7 mouse cellular contexts compared by ENCODE assay signal in genomic region chr19:60466953-60467570, GRCm38 (mm10). TPM values are rescaled to one million over a fixed set of nuclear protein-coding genes. Genes with fewer than 3 reads are reported as not detected.
DNase-seq lines count a peak whose midpoint lies in the region; ATAC-seq lines count a peak whose summit lies in the region.

No protein-coding gene starts in this region.

- peak; percentile 90 for ATAC-seq in common myeloid progenitor, adult 5-6 weeks (replicated peaks; ENCODE audit: low read depth, poor library complexity, severe bottlenecking)
- ATAC-seq in intestine, embryonic 16.5 days = peak; percentile 66; the same call in 1 of the 2 replicates
- no peak for ATAC-seq in limb, embryonic 11.5 days (ENCODE audit: insufficient number of reproducible peaks, low FRiP score, low TSS enrichment, low read depth)
- ATAC-seq in midbrain, embryonic 12.5 days (ENCODE audit: low FRiP score, low read depth) = peak; percentile 83

- intact Hi-C loops in gastrocnemius, postnatal 14 days (cut with DNase I; ENCODE audit: low total_unique reads) = loop anchor here (10.0 kb wide), 1 partner anchor 88 kb away; no protein-coding TSS in a partner anchor

- peak overlapping the region; percentile 41 for H3K4me2 ChIP-seq in intestine, embryonic 16.5 days (ENCODE audit: low read depth, low read length)
- peak overlapping the region; percentile 41 for H3K4me2 ChIP-seq in limb, embryonic 11.5 days (ENCODE audit: low read depth, severe bottlenecking)
- H3K4me2 ChIP-seq in midbrain, embryonic 12.5 days (replicated peaks) = peak overlapping the region; percentile 70

- DNase-seq in adrenal gland, adult 8-10 months = peak; percentile 50
- DNase-seq in gastrocnemius, postnatal 14 days = peak; percentile 50
- peak; percentile 78 for DNase-seq in limb, embryonic 11.5 days (ENCODE audit: low spot score)
- DNase-seq in spleen, adult 12 weeks (ENCODE audit: low spot score) = peak; percentile 12

- H3K36me3 ChIP-seq in intestine, embryonic 16.5 days (ENCODE audit: control insufficient read depth, insufficient read depth, low read length) = no peaks in the 10 kb centered on the region
- no peaks in the 10 kb centered on the region for H3K36me3 ChIP-seq in limb, embryonic 11.5 days (ENCODE audit: control insufficient read depth, insufficient read depth, low read length)
- no peaks in the 10 kb centered on the region for H3K36me3 ChIP-seq in midbrain, embryonic 12.5 days

- no peaks in the 10 kb centered on the region for H3K9me3 ChIP-seq in intestine, embryonic 16.5 days (ENCODE audit: control insufficient read depth, low read length)
- H3K9me3 ChIP-seq in limb, embryonic 11.5 days (ENCODE audit: control insufficient read depth, low read length) = no peaks in the 10 kb centered on the region
- H3K9me3 ChIP-seq in midbrain, embryonic 12.5 days = no peaks in the 10 kb centered on the region

- no peak overlapping the region for H3K27ac ChIP-seq in intestine, embryonic 16.5 days (ENCODE audit: low read length)
- no peak overlapping the region for H3K27ac ChIP-seq in limb, embryonic 11.5 days (replicated peaks; ENCODE audit: low read depth, low read length)
- no peak overlapping the region for H3K27ac ChIP-seq in midbrain, embryonic 12.5 days (replicated peaks)

- H3K27me3 ChIP-seq in intestine, embryonic 16.5 days (replicated peaks; ENCODE audit: control insufficient read depth, insufficient read depth, low read length) = peaks cover 26% of the 10 kb centered on the region
- H3K27me3 ChIP-seq in limb, embryonic 11.5 days (ENCODE audit: control insufficient read depth, insufficient read depth, low read length) = peaks cover 26% of the 10 kb centered on the region
- H3K27me3 ChIP-seq in midbrain, embryonic 12.5 days = peaks cover 49% of the 10 kb centered on the region

- no peak overlapping the region for H3K9ac ChIP-seq in intestine, embryonic 16.5 days (ENCODE audit: low read depth, low read length)
- no peak overlapping the region for H3K9ac ChIP-seq in limb, embryonic 11.5 days (ENCODE audit: low read length)
- H3K9ac ChIP-seq in midbrain, embryonic 12.5 days (replicated peaks) = peak overlapping the region; percentile 34

- 4% methylated on average over 41 of the region's 41 CpGs for WGBS in intestine, embryonic 16.5 days
- 3% methylated on average over 41 of the region's 41 CpGs for WGBS in limb, embryonic 11.5 days
- 2% methylated on average over 41 of the region's 41 CpGs for WGBS in midbrain, embryonic 12.5 days

- H3K4me3 ChIP-seq in intestine, embryonic 16.5 days (ENCODE audit: low read length) = peak overlapping the region; percentile 25
- peak overlapping the region; percentile 20; the same call in 1 of the 2 replicates for H3K4me3 ChIP-seq in limb, embryonic 11.5 days (ENCODE audit: low read depth, low read length)
- peak overlapping the region; percentile 40 for H3K4me3 ChIP-seq in midbrain, embryonic 12.5 days

- peaks cover 6% of the 10 kb centered on the region for H3K4me1 ChIP-seq in intestine, embryonic 16.5 days (ENCODE audit: control insufficient read depth, insufficient read depth, low read length)
- H3K4me1 ChIP-seq in limb, embryonic 11.5 days (ENCODE audit: control insufficient read depth, insufficient read depth, low read length) = 0 out of 2 replicates have a peak, but pooled peaks cover 5% of the 10 kb centered on the region
- H3K4me1 ChIP-seq in midbrain, embryonic 12.5 days = peaks cover 29% of the 10 kb centered on the region

RNA-seq across cellular contexts. Expression of gene Prlhr, which starts 1.0 kb away (rescaled TPM):
- 1 to 10 TPM in 2 of 4 experiments, under 1 TPM in 2; 0.28 to 1.9 (median 1.1) TPM for total RNA-seq in adrenal gland, adult 8-10 months (2022)
- 1.1 TPM in 1 of 2 replicates, not detected in the other for total RNA-seq in common myeloid progenitor, adult 5-6 weeks (2017)
- total RNA-seq in gastrocnemius, postnatal 14 days (2021) = not detected
- polyA plus RNA-seq in intestine, embryonic 16.5 days (2015; fragmentation: Nextera tagmentation; extraction: Ambion mirVana) = not detected in 2 replicates
- polyA plus RNA-seq in limb, embryonic 11.5 days (2014; fragmentation: Nextera tagmentation; extraction: Ambion mirVana) = not detected in 2 replicates
- 0.18 and 0.24 TPM in 2 replicates for polyA plus RNA-seq in midbrain, embryonic 12.5 days (2016; fragmentation: Nextera tagmentation; extraction: Ambion mirVana)

Comparison
In these comparisons a context has a peak if more than half of its experiments do, and no peak if none do; other contexts are left out.
1. DNase-seq: peak in every context shown above with its lines; median percentile 78 in limb, embryonic 11.5 days; 50 in adrenal gland, adult 8-10 months; 50 in gastrocnemius, postnatal 14 days; 12 in spleen, adult 12 weeks.